Mouse (Mus musculus) gastrocnemius, adult 2 months (tissue): ENCODE data around the gene Acot8. TPM values are rescaled to one million over a fixed set of nuclear protein-coding genes. Genes with fewer than 3 reads are reported as not detected.

Source experiments
- DNase-seq: peaks from one replicate; pipeline ENCODE4 v3.0.0; 2022
- H3K27ac ChIP-seq: fragments of 200-600 bp; 2 replicates; pipeline ENCODE4 v1.8.1; 2022; ENCODE audit warnings: mild to moderate bottlenecking
- H3K4me3 ChIP-seq: fragments of 200-600 bp; 2 replicates; pipeline ENCODE4 v1.8.1; 2022; ENCODE audit warnings: mild to moderate bottlenecking, moderate library complexity
- CTCF ChIP-seq: fragments of 200-600 bp; IDR thresholded peaks from 2 replicates; pipeline ENCODE4 v1.8.1; 2022; ENCODE audit warnings: antibody characterized with exemption, mild to moderate bottlenecking, moderate library complexity
- intact Hi-C: fragments of 180-260 bp; cut with DNase I; formaldehyde crosslinking; loops from one replicate; pipeline ENCODE4 v1.15.1; 2025
- total RNA-seq, 2 experiments: library from RNA; stranded (reverse); gene quantifications; 2 replicates each; pipeline ENCODE4 v1.2.3; 2021

Acot8 gene
- total RNA-seq, 2 experiments from 2014 or later: 7.9 to 8.6 TPM

GRCm38 (mm10) chr2:164776130-164776529 lies 28.6 kb downstream of the Acot8 start:
- intact Hi-C loops: no loop called here
- H3K27ac ChIP-seq: peak overlapping the region; percentile 95
- no peak for DNase-seq
- no peak for TF ChIP-seq CTCF
- peak overlapping the region; percentile 74 for H3K4me3 ChIP-seq

DNA sequence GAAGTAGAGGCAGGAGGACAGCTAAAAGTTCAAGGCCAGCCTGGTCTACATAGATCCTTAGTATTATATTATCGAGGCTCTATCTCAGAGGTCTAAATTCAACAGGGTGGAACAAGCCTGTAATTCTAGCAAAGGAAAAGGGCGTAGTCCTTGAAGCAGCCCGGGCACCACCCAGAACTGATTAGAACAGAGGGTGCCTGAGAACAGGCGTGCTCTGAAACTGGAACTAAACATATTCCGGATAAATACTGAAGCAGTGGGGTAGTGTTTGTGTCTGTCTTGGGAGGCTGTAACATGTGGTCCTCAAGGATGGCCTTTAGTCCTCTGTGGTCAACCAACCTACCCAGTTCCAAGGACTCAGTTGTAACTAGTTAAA lies 30.7 kb downstream of the Acot8 start:
- Histone ChIP-seq H3K4me3 (no peak overlapping the region), H3K27ac (peak overlapping the region; percentile 54)
- TF ChIP-seq CTCF: no peak
- intact Hi-C loops: no loop called here
- DNase-seq: no peak

DNA sequence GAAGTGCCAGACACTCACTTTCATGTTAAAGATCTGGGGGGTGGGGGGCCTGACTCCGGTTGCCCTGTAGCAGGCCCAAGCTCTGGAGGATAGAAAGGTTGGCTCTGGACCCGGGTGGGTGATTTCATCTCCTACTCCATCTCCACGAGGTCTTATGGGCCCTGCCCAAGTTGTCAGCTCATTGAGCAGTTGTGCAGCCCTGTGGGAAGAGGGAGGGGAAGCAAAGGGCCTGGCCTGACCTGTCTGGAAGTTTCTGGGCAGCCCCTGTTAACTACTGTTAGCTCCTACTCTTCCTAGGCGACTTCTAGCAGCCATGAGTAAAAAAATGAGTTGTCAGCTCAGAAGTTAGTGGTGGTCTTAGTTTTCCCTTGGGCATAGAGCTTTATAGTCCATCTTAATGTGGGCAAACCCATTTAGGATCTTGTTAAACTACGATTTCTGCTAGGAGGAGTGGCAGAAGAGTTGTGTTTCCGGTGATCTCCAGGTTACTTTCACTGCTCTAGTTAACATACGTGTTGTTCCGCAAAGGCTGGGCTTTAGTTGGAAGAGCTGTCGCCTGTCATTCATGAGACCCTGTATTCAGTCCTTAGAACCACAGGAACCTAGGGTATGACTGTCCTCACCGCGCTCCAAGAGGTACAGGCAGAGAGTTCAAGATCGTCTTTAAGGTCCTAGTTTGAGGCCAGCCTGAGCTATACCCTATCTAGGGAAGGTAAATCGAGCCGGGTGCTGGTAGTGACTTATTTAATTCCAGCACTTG lies 31.3 kb downstream of the Acot8 start:
- Histone ChIP-seq H3K27ac (peak overlapping the region; percentile 54), H3K4me3 (no peak overlapping the region)
- TF ChIP-seq CTCF: no peak
- intact Hi-C loops: no loop called here
- peak; percentile 60 for DNase-seq

DNA sequence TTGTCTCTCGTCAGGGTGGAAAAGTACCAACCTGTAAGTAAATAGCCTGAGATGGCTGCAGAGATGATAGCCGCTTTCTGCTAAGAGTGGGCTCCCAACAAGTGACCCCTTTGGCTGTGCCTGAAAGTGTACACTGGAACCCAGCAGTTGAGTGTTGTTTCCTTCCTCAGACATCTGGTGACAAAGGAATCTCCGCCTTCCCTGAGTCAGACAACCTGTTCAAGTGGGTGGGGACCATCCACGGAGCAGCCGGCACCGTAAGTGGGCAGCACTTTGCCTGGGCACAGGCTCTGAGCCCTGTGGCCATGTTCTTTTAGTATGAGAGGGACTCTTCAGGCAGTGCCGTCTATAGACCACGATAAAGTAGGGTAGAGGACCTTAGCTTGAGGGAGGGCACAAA lies 33.6 kb downstream of the Acot8 start:
- TF ChIP-seq CTCF: no peak
- Histone ChIP-seq H3K4me3 (no peak overlapping the region), H3K27ac (no peak overlapping the region)
- intact Hi-C loops: no loop called here
- no peak for DNase-seq

GRCm38 (mm10) chr2:164770279-164770678 lies 34.4 kb downstream of the Acot8 start:
- H3K27ac ChIP-seq: no peak overlapping the region
- DNase-seq: no peak

GRCm38 (mm10) chr2:164769258-164770037 lies 35.2 kb downstream of the Acot8 start, which contains the start of gene Ube2c:
TSS of gene Ube2c (plus strand) at chr2:164769898.
- H3K4me3 ChIP-seq: peak within 1 kb of the TSS; percentile 83
- intact Hi-C loops: no loop called here
- TF ChIP-seq CTCF: peak; percentile 41
- DNase-seq: peak; percentile 98
- H3K27ac ChIP-seq: peak within 1 kb of the TSS; percentile 82

More at GRCm38 (mm10) chr2:164770279-164770678, 34.4 kb downstream of the Acot8 start:
- intact Hi-C loops: no loop called here
- no peak for TF ChIP-seq CTCF
- peak overlapping the region; percentile 83 for H3K4me3 ChIP-seq

GRCm38 (mm10) chr2:164767812-164768540 lies 36.7 kb downstream of the Acot8 start:
- H3K27ac ChIP-seq: no peak overlapping the region; the same call in 1 of the 2 replicates
- H3K4me3 ChIP-seq: no peak overlapping the region
- TF ChIP-seq CTCF: no peak
- DNase-seq: no peak
- intact Hi-C loops: no loop called here

DNA sequence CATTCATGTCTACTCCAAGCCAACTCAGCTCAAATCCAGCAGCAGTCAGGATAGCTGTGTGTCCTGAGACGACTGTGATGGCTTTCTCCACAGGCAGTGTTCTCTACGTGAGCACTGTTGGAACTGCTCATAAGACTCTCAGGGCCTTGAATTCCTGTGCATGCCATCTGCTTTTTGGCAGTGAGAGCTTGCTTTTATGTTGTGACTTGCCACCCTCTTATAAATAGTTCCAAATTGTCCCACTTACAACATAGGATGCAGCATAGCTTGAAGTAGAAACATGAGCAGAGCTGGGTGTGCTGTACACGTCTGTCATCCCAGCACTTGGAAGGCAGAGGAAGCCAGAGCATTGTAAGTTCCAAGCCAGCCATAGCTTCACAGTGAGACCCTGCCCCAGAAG lies 38.8 kb downstream of the Acot8 start:
- no peak for TF ChIP-seq CTCF
- peak overlapping the region; percentile 62 for H3K27ac ChIP-seq
- intact Hi-C loops: no loop called here
- DNase-seq: no peak
- H3K4me3 ChIP-seq: no peak overlapping the region

DNA sequence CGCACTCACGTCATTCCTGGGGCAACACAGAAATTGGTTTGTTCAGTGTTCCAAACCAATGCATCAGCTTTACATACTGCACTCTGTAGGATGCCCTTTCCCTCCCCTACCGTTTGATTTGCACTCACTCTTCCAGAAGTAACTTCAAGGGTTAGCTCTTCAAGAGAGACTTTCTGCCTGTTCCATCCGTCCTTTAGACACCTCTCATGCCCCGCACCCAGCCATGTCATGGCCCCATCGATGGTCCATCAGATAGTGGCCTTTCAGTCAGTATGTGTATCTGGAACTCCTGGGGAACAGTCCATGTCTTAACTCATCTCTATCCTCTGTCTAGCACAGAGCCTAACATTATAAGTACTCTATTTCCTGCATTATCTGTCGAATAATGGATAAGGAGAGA lies 42.1 kb downstream of the Acot8 start:
- intact Hi-C loops: no loop called here
- no peak overlapping the region for H3K27ac ChIP-seq
- H3K4me3 ChIP-seq: no peak overlapping the region
- no peak for TF ChIP-seq CTCF
- no peak for DNase-seq

- TF ChIP-seq CTCF: no peak
- Histone ChIP-seq H3K4me3 (no peak overlapping the region), H3K27ac (no peak overlapping the region)
- no peak for DNase-seq
- intact Hi-C loops: no loop called here
These were observed 42.7 kb downstream of the Acot8 start for GRCm38 (mm10) chr2:164761971-164762370.

DNA sequence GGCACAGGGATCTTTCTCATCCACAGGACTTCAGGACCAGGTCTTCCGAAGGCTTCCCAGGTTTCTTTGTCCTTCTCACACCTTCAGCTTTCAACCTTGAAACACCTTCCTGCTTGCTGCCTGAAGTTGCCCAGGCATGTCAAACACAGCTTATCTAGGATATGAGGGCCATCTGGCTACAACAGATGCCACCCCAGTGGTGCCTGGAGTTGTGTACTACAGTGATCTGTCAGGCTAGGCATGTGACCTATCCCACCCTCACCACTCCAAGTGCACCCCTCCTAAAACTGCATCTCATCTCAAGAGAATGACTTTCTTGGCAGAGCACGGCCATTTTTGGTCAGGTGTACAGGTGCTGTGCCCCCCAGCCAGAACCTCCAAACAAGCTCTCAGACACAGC lies 43.2 kb downstream of the Acot8 start:
- no peak for DNase-seq
- intact Hi-C loops: no loop called here
- H3K27ac ChIP-seq: no peak overlapping the region
- H3K4me3 ChIP-seq: no peak overlapping the region
- no peak for TF ChIP-seq CTCF

DNA sequence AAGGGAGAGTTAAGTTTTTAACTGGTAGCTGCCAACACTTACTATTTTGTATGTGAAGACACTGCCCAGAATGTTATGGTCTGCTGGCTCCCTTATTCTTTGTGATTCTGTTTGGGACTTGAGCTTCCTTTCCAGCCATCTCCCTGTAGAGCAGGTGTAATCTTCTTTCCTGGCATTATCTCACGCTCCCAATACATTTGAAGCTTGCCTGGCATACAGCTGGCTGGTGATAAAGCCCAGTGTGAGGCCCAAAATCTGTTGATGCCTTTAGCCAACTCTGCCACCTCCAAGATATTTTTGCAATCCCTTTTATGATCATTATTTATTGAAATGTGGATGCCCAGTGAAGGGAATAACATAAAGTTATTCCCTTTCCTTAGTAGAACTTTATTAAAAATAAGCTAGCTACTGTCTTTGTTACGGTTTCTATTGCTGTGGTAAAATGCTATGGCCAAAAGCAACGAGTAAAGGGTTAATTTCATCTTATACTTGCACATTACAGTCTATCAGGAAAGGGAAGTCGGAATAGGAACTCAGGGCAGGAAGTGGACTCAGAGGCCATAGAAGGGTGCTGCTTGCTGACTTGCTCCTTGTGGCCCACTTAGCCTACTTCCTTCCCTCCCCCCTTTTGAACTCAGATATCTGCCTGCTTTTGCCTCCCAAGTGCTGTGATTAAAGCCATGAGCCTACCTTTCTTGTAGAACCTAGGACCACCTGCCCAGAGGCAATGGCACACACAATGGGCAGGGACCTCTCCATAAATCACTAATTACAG lies 44.4 kb downstream of the Acot8 start:
- TF ChIP-seq CTCF: no peak

More for the DNA sequence above, 44.4 kb downstream of the Acot8 start:
- H3K27ac ChIP-seq: no peak overlapping the region
- H3K4me3 ChIP-seq: no peak overlapping the region
- intact Hi-C loops: no loop called here
- DNase-seq: no peak
